Mouse (Mus musculus) thymus, postnatal 10 days (tissue): ENCODE measurements around the gene Art2b.
"Not testable (repeated sequence)": the region's sequence is repeated elsewhere in the genome, so short reads cannot be mapped to it uniquely, and the experiment has no call there.

Experiments
- DNase-seq, 2 experiments: peaks; one replicate each; pipeline ENCODE4 v3.0.0; 2021; ENCODE audit warnings: low spot score in 2 of 2

The Art2b gene

DNA sequence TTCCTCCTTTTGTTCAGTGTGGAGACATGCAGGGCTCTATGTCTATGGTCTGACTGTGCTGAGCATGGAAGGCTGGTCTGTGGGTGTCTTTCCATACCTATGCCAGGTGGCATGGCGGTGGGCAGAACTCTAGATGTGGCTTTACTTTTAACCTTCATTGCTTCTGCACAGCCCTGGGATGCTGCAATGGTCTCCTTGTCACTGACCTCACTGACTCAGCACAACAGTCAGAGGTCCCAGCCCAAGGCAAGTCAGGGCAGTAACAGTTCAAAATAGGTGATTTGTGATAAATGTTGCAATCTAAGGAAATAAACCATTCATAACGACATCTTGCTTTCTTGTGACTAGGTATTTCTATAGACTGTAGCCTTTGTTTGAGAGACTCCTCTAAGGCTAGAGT, 21.3 kb downstream of the Art2b start:
- DNase-seq: no peak

DNA sequence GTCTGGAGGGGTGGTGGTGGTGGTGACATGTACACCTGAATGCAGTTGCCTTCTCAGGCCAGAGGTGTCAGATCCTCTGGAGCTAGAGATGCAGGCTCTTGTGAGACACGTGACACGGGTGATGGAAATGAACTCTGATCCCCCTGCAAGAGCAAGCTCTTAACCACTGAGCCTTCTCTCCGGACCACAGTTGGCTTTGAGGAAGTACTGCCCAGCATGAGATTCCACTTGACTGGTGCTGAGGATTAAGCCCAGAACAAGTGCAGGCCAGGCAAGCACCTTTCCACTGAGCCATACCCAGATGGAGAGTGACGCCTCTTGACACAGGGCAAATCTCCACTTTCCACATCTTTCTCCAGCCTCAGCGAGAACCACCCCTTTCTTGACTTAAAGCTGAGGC, 26.0 kb downstream of the Art2b start:
- DNase-seq: not testable (repeated sequence)

DNA sequence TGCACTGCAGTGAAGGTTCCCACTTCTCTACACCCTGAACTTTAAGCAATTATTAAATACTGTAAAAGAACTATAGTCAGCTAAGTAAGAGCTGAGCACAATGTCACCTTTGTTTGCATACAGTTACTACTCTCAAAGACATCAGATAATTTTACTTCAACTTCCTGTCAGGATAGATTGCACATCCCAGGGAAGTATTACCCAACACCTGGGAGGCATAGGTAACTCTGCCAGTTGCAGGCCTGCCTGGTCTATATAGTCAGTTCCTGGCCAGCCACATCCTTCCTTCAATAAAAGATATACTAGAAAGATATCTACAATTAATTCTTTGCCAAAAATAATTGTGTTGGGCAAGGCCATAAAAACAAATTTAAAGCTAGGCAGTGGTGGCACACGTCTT, 28.0 kb downstream of the Art2b start:
- no peak for DNase-seq

DNA sequence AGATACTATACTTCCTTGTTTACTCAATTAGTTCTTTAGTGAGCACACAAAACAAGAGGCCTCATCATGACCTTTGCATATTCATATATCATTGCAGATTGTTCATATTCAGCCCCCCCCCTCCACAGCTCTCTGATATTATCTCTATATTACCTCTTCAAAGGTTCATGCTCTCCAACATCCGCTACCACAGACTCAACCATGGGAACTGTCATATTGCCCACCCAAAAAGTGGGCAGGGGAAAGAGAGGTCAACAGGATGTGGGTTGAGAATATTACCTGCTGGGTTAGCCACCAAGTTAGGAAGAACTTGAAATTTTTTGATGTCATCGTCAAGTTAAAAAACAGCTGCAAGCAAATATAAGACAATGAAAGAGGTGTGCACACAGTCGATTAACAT, 29.9 kb downstream of the Art2b start:
- not testable (repeated sequence) for DNase-seq

DNA sequence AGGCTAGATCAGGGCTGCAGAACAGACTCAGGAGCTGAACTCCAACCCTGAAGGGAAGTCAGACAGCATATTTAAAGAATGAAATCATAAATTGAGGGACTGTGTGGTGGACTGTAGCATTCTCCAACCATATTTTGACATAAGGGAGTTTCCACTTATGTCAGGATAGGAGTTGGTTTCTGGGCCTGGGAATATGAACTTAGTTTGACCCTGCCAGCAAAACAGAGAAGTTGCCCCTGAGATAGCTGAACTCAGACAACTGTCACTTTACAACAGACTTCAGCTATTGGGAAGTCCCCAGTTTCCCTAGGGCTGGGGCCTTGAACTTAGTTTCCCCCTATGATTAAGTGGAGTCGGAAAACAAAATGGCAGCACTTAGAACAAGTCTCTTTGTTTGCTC, 33.9 kb downstream of the Art2b start:
- DNase-seq: no peak

DNA sequence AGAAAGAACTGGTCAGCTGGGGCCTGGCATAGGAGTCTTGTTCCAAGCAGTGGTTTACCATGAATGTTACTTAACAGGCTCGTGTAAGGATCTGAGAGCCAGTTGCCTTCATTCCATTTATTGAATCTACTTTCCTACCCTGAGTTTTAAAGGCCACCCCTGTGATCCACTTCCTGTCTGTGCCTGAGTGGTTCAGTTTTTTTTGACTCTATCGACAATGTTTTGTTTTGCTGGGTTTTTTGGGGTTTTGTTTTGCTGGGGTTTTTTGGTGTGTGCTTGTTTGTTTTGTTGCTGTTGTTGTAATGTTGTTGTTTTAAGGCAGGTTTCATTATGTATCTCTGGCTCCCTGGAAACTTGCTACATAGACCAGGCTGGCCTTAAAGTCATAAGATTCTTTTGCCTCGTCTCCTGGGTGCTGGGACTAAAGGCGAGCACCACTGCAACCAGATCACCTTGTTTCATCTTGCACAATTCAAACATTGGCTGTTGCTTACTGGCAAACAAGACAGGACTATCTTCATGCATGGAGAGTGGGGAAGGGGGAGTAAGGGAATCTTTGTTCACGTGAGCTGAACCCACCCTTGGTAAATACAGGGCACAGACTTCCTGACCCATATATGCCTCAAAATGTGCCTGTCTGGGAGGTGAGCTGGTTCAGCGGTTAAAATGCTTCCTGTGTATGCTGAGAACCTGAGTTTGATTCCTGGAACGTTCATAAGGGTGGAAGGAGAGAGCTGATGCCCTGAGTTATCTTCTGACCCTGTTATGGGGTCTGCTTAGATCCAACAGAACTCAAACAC, 34.5 kb downstream of the Art2b start:
- peak in 1 of 2 experiments; percentile 14 for DNase-seq

DNA sequence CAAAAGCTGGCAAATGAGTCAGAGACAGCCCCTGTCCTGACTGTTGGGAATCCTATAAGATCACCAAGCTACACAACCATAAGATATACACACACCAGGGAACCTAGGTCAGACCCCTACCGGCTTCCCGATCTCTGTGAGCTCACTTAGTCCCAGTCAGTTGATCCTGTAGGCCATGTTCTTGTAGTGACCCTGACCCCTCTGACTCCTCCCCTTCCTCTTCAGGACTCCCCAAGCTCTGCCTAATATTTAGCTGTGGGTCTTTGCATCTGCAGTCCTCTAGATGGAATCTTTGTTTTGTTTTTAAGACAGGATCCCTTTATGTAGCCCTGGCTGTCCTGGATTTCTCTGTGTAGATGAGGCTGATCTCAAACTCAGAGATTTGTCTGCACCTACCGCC, 36.1 kb downstream of the Art2b start:
- DNase-seq: no peak

DNA sequence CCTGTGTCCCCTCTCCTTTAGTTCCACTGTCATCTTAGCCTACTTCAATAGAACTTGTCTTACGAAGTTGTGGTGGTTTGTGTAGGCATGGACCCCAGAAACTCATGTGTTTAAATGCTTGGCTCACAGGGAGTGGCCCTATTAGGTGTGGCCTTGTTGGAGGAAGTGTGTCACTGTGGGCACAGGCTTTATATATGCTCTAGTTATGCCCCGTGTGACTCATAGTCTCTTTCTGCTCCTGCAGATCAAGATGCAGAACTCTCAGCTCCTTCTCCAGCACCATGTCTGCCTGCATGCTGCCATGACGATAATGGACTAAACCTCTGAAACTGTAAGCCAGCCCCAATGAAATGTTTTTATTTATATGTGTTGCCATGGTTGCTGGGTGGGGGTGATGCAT, 37.7 kb downstream of the Art2b start:
- no peak for DNase-seq

DNA sequence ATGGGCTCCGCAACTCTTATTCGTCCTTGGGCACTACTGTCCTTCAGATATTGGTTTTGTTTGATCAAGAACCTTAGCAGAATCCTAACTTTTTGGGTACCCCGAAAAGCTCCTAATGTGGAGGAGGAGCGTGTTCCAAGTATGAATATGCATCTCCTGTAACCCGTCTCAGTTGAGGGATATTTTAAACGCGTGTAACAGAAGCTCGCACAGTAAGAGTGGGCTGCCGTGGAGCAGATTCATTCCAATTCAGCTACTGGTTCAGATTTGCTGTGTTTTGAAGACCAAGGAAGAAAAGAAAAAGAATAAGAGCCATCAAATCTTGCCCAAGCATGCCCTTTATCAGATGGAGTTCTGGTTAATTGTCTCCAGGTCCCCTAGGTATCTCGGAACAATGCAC, 43.7 kb downstream of the Art2b start:
- DNase-seq: no peak

DNA sequence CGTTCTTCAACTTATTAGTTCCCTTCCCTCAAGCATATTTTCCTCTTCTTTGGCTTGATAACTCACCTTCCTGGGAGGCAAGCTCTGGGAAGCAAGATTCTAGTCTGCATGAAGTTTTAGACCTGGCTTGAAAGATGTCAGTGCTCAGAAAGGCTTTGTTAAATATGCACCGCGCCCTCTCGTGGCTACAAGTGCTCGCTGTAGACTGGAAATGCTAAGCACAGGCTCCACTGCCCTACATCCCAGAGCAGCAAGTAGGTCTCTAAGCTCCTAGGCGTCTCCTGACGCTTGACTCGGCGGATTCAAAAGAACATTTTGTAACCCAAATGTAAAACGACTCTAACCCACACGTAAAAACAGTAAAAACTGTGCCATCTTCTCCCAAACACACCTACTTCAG, 44.3 kb downstream of the Art2b start:
- peak; percentile 43 to 72 for DNase-seq

DNA sequence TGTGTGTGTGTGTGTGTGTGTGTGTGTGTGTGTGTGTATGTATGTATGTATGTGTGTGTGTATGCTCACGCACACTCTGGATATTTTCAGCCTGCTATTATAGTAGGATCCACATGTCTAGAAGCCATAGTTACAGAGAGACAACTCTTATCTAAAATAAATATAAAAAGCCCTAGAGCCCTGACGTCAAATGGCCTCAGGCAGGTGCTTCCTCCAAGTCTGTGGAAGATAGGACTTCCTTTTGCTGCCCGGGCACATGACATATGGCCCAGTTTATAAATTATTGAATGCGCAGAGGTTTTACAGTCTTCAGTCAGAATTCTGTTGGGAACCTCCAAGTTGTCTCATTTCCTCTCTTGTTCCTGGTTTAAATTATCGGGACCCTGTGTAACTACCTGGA, 44.7 kb downstream of the Art2b start:
- DNase-seq: no peak

DNA sequence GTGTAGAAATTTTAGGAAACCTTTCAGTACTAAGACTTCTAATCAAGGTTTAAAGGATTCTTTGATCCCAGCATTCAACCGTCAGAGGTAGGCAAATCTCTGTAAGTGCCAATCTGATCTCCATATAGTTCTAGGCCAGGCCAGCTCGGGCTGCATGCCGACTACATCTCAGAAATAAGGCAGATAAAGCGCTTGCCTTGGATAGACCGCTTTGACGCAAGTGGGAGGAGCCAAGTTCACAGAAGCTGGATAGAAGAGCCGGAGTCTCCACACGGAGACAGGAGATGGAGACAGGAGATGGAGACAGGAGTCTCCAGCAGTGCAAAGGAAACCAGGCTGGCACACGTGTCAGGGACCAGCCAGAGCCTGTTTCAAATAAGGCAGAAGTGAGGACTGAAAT, 45.6 kb downstream of the Art2b start:
- DNase-seq: no peak

DNA sequence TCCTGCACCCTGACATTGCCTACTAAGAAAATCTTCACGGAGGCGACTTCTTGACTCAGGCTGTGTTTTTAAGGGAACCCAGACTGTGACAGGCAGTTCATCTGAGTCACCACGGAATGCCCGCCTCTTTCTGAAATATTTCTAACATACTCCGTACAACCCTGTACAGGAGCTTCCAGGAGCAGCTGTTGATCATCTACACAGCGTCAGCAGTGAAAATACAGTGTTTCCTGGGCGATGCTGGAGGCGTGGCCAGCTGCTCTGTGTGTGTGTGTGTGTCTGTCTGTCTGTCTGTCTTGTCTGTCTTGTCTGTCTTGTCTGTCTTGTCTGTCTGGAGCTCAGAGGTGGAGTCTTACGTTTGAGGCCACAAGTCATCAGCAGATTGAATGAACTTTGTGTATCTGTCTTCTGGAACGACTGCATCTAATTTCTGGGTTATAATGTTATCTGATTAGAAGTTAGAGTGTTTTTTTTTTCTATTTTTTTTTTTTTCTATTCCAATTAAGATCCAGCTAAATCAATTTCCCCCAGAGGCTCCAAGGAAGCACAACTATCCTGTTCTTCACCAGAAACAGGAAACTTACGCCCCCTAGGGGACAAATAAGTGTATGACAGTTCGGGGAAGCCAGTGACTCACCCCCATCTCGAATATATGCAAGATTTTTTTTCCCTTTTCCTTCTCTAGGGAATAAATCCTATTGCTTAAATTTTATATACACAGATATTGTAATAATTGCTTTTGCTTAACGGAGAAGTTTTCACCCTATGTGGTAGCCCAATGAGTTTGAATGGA, 47.1 kb downstream of the Art2b start:
- peak in 1 of 2 experiments; percentile 47 for DNase-seq

DNA sequence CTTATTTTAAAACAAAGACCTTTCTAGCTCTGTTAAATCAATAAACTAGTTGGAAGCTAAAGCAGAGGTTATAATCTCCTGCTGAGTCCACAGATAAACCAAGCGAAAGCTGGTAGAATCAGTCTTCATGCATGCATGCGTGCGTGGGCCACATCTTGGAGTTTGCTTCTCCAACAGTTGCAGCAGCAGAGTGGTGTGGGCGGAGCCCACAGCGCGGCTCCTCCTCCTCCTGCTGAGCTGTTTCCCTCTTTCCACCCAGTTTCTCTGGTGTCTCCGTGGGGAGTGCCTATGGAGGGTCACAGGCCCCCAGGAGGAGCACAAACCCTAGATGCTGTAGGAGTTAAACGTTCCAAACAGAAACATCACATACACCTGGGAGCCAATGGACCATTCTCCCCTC, 47.9 kb downstream of the Art2b start:
- no peak for DNase-seq

DNA sequence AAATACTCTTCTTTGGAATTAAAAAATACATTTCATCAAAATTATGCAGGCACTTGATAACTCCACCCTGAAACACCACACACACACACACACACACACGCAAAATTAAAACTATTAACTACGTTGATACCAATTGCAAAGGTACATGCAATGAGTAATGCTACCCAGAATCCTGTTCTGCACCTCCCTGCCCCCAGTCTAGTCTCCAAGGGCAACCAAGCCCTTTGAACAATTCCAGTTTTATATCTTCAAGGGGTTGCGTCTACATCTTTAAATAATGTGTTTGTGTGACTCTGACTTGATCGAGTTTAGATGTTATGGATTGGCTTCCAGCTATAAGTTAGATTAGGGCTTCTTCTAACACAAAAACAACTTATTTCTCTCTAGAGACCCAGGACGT, 49.9 kb downstream of the Art2b start:
- no peak for DNase-seq

DNA sequence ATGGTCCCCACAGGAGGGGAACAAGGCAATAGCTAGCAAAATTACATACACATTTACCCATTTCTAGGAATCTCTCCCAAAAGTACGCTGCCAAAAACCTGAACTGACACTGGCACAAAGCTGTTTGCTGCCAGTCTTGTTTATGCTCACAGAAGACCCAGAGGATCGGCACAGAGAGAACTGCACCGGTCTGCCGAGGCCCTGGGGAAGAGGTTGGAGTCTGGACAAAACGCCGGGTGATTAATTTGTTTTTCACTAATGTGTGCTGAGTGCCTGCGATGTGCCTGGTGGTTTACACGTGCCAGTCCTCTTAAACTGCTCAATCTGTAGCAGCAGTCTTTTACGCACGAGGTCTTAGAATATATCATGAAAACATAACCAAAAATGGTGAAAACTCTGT, 50.3 kb downstream of the Art2b start:
- no peak for DNase-seq

DNA sequence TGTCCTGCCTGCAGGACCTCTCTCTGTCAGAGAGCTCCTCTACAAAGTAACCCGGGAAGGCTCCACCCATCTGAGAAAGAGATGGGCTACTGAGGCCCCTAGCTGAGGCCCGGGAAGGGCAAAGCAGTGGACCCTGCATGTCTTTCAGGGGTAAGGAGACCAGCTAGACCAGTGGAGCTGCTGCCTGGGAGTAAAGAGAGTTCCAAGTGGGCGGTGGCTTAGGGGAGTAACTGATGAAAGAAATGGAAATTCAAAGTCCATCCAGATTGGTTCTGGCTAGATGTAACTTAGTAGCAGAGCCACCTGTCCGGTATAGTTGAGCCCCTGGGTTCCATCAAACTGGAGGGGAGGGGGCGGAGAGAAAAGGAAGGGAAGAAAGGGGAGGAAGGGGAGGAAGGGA, 51.0 kb downstream of the Art2b start:
- DNase-seq: no peak
